Mouse (Mus musculus): ENCODE measurements around the gene Tmem192. TPM values are rescaled to one million over a fixed set of nuclear protein-coding genes. Genes with fewer than 3 reads are reported as not detected.
"Not testable (repeated sequence)": the region's sequence is repeated elsewhere in the genome, so short reads cannot be mapped to it uniquely, and the experiment has no call there.

Gene Tmem192
- polyA plus RNA-seq, 1 experiment = 60.6 TPM

GRCm38 (mm10) chr8:64962836-64963235, 15.9 kb downstream of the Tmem192 start:
- no peak for DNase-seq (ENCODE audit: low read depth)

GRCm38 (mm10) chr8:64983150-64983897, 36.3 kb downstream of the Tmem192 start:
- DNase-seq (ENCODE audit: low read depth) = no peak

GRCm38 (mm10) chr8:64987731-64988130, 40.7 kb downstream of the Tmem192 start, which contains the start of gene Trim75:
Gene Trim75 (minus strand): TSS chr8:64987831.
- DNase-seq (ENCODE audit: low read depth) = no peak

GRCm38 (mm10) chr8:64998806-64999365, 51.9 kb downstream of the Tmem192 start:
- DNase-seq (ENCODE audit: low read depth) = no peak

- DNase-seq (ENCODE audit: low read depth) = not testable (repeated sequence)
Measured at GRCm38 (mm10) chr8:65007616-65008015, 60.6 kb downstream of the Tmem192 start.

- DNase-seq (ENCODE audit: low read depth) = no peak
Measured at GRCm38 (mm10) chr8:65018423-65018822, 71.4 kb downstream of the Tmem192 start, which contains the start of the genes Trim61 and Trim60. Gene Trim61 (minus strand): TSS chr8:65018523. Gene Trim60 (minus strand): TSS chr8:65018584.

Other genes starting within 250 kb of the Tmem192 start
- 36.9 and 41.2 TPM in 2 replicates for gene Msmo1, start 213.4 kb upstream of the Tmem192 start, polyA plus RNA-seq (2012; rRNA removed)
- gene Klhl2, start 97.2 kb upstream of the Tmem192 start, polyA plus RNA-seq (2012; rRNA removed) = 30.3 and 43.5 TPM in 2 replicates
- not detected in 2 replicates for gene Trim75, start 40.6 kb downstream of the Tmem192 start, polyA plus RNA-seq (2012; rRNA removed)
- gene Trim61, start 71.3 kb downstream of the Tmem192 start, polyA plus RNA-seq (2012; rRNA removed) = not detected in 2 replicates
- gene Trim60, start 71.4 kb downstream of the Tmem192 start, polyA plus RNA-seq (2012; rRNA removed) = not detected in 2 replicates
- gene Apela, start 90.2 kb downstream of the Tmem192 start, polyA plus RNA-seq (2012; rRNA removed) = not detected in 2 replicates
- not detected in 2 replicates for gene Gm10663, start 127.8 kb downstream of the Tmem192 start, polyA plus RNA-seq (2012; rRNA removed)
- not detected in 2 replicates for gene BC030870, start 182.4 kb downstream of the Tmem192 start, polyA plus RNA-seq (2012; rRNA removed)

Measured in gonadal fat pad, adult 2 months (tissue).